Mouse (Mus musculus) liver, embryonic 16.5 days (tissue): ENCODE measurements around the gene Isl2. TPM values are rescaled to one million over a fixed set of nuclear protein-coding genes. Genes with fewer than 3 reads are reported as not detected.
A peak's percentile ranks its signal among the peaks of the same experiment; 100 is the strongest.

Source experiments
- ATAC-seq: fragments of 200-750 bp; cut with Nextera tagmentation; 2 replicates; pipeline ENCODE4 v1.8.0; 2017; ENCODE audit warnings: low read depth, mild to moderate bottlenecking, moderate number of reproducible peaks, moderate library complexity
- H3K27ac ChIP-seq: fragments of 300-500 bp; sonication (generic); 2 replicates; pipeline ENCODE4 v1.5.1; 2014; ENCODE audit warnings: mild to moderate bottlenecking, low read length
- H3K27me3 ChIP-seq: fragments of 300-500 bp; sonication (generic); 2 replicates; pipeline ENCODE4 v1.6.1; 2014; ENCODE audit warnings: low read depth, low read length, mixed read lengths; ENCODE audit not compliant: control insufficient read depth, insufficient read depth
- H3K36me3 ChIP-seq: fragments of 300-500 bp; sonication (generic); 2 replicates; pipeline ENCODE4 v1.6.1; 2014; ENCODE audit warnings: mild to moderate bottlenecking; ENCODE audit not compliant: control insufficient read depth, insufficient read depth
- H3K4me1 ChIP-seq: fragments of 300-500 bp; sonication (generic); 2 replicates; pipeline ENCODE4 v1.6.1; 2014; ENCODE audit warnings: low read depth, low read length, mixed read lengths; ENCODE audit not compliant: control insufficient read depth
- H3K4me2 ChIP-seq: fragments of 300-500 bp; sonication (generic); 2 replicates; pipeline ENCODE4 v1.6.1; 2014; ENCODE audit warnings: low read depth, low read length, mixed read lengths
- H3K4me3 ChIP-seq: fragments of 300-500 bp; sonication (generic); 2 replicates; pipeline ENCODE4 v1.5.1; 2014; ENCODE audit warnings: low read depth, mild to moderate bottlenecking, low read length
- H3K9ac ChIP-seq: fragments of 300-500 bp; sonication (generic); 2 replicates; pipeline ENCODE4 v1.6.1; 2014; ENCODE audit warnings: low read depth, low read length
- H3K9me3 ChIP-seq: fragments of 300-500 bp; sonication (generic); replicated peaks from 2 replicates; pipeline ENCODE4 v1.6.1; 2016; ENCODE audit warnings: low read length; ENCODE audit not compliant: control insufficient read depth
- WGBS: fragments of 180-500 bp; shearing (Covaris S2); extraction: QIAGEN DNeasy Blood & Tissue Kit; methylation state at CpG from one replicate; pipeline ENCODE4 v1.1.7; 2014; ENCODE audit not compliant: insufficient replicate concordance; 5-methylcytosine and 5-hydroxymethylcytosine counted together
- polyA plus RNA-seq: library from polyadenylated mRNA; unstranded; fragments of >200 nt; fragmentation: Nextera tagmentation; extraction: Ambion mirVana; gene quantifications from 2 replicates; pipeline ENCODE4 v1.2.1, GENCODE M21; 2015

Gene Isl2
- polyA plus RNA-seq: 0.06 and 0.22 TPM in 2 replicates

- no peak within 1 kb of the TSS for H3K4me2 ChIP-seq
These were observed at the start of gene Isl2 for GRCm38 (mm10) chr9:55538377-55538776. Isl2 (plus strand) TSS chr9:55538672.

GRCm38 (mm10) chr9:55507922-55508321 lies 30.6 kb upstream of the Isl2 start:
- 68% methylated on average over 3 of the region's 3 CpGs for WGBS
- no peak overlapping the region for H3K27ac ChIP-seq
- no peak overlapping the region for H3K4me3 ChIP-seq
- no peak overlapping the region for H3K4me2 ChIP-seq
- no peak overlapping the region for H3K9ac ChIP-seq
- no peak for ATAC-seq
- no peaks in the 10 kb centered on the region for H3K27me3 ChIP-seq
- H3K36me3 ChIP-seq: no peaks in the 10 kb centered on the region
- H3K4me1 ChIP-seq: peaks cover 17% of the 10 kb centered on the region
- no peaks in the 10 kb centered on the region for H3K9me3 ChIP-seq

More at GRCm38 (mm10) chr9:55538377-55538776, at the start of gene Isl2:
- 18% methylated on average over 4 of the region's 4 CpGs for WGBS
- Histone ChIP-seq H3K9me3 (no peaks in the 10 kb centered on the region), H3K27ac (no peak within 1 kb of the TSS), H3K9ac (no peak within 1 kb of the TSS), H3K4me3 (no peak within 1 kb of the TSS), H3K27me3 (peaks cover 73% of the 10 kb centered on the region), H3K36me3 (no peaks in the 10 kb centered on the region), H3K4me1 (peaks cover 11% of the 10 kb centered on the region)
- ATAC-seq: no peak

- 72% methylated on average over 4 of the region's 4 CpGs for WGBS
- Histone ChIP-seq H3K9me3 (no peaks in the 10 kb centered on the region), H3K4me3 (no peak overlapping the region), H3K36me3 (no peaks in the 10 kb centered on the region), H3K4me2 (no peak overlapping the region), H3K9ac (no peak overlapping the region), H3K4me1 (peaks cover 17% of the 10 kb centered on the region), H3K27me3 (no peaks in the 10 kb centered on the region), H3K27ac (no peak overlapping the region)
- no peak for ATAC-seq
These were observed 29.8 kb upstream of the Isl2 start for GRCm38 (mm10) chr9:55508701-55509100.

- H3K4me2 ChIP-seq: peak overlapping the region; percentile 33; the same call in 1 of the 2 replicates
- H3K36me3 ChIP-seq: no peaks in the 10 kb centered on the region
- H3K4me3 ChIP-seq: no peak overlapping the region
- ATAC-seq: no peak
- WGBS: 61% methylated on average over 1 of the region's 1 CpGs
- H3K27me3 ChIP-seq: no peaks in the 10 kb centered on the region
- H3K9me3 ChIP-seq: no peaks in the 10 kb centered on the region
- H3K27ac ChIP-seq: no peak overlapping the region
- H3K9ac ChIP-seq: no peak overlapping the region
- H3K4me1 ChIP-seq: peaks cover 17% of the 10 kb centered on the region
These were observed 28.7 kb upstream of the Isl2 start for GRCm38 (mm10) chr9:55509731-55510130.

- Histone ChIP-seq H3K36me3 (no peaks in the 10 kb centered on the region), H3K9me3 (no peaks in the 10 kb centered on the region), H3K4me1 (peaks cover 17% of the 10 kb centered on the region), H3K27me3 (no peaks in the 10 kb centered on the region; the same call in 1 of the 2 replicates), H3K27ac (no peak overlapping the region), H3K4me3 (peak overlapping the region; percentile 82), H3K4me2 (peak overlapping the region; percentile 95), H3K9ac (peak overlapping the region; percentile 90)
- WGBS: 70% methylated on average over 10 of the region's 10 CpGs
- ATAC-seq: no peak
These were observed 27.7 kb upstream of the Isl2 start for GRCm38 (mm10) chr9:55510651-55511235.

- under 1% methylated on average over 32 of the region's 32 CpGs for WGBS
- no peaks in the 10 kb centered on the region for H3K9me3 ChIP-seq
- peaks cover 17% of the 10 kb centered on the region for H3K4me1 ChIP-seq
- no peaks in the 10 kb centered on the region; the same call in 1 of the 2 replicates for H3K27me3 ChIP-seq
- peak; percentile 70 for ATAC-seq
- H3K27ac ChIP-seq: peak overlapping the region; percentile 92
- H3K4me3 ChIP-seq: peak overlapping the region; percentile 82
- H3K36me3 ChIP-seq: no peaks in the 10 kb centered on the region
- peak overlapping the region; percentile 95 for H3K4me2 ChIP-seq
- H3K9ac ChIP-seq: peak overlapping the region; percentile 90
These were observed 26.9 kb upstream of the Isl2 start for GRCm38 (mm10) chr9:55511521-55511993.

- peak; percentile 99 for ATAC-seq
- Histone ChIP-seq H3K9ac (peak within 1 kb of the TSS; percentile 90), H3K4me2 (peak within 1 kb of the TSS; percentile 95), H3K9me3 (no peaks in the 10 kb centered on the region), H3K27ac (peak within 1 kb of the TSS; percentile 92), H3K27me3 (no peaks in the 10 kb centered on the region; the same call in 1 of the 2 replicates), H3K36me3 (no peaks in the 10 kb centered on the region), H3K4me1 (peaks cover 17% of the 10 kb centered on the region), H3K4me3 (peak within 1 kb of the TSS; percentile 82)
- under 1% methylated on average over 47 of the region's 47 CpGs for WGBS
These were observed 26.4 kb upstream of the Isl2 start, which contains the start of gene Etfa for GRCm38 (mm10) chr9:55512027-55512543. Etfa (minus strand) TSS chr9:55512243.

- no peak for ATAC-seq
- WGBS: 41% methylated on average over 4 of the region's 4 CpGs
- Histone ChIP-seq H3K4me1 (no peaks in the 10 kb centered on the region), H3K27ac (no peak overlapping the region), H3K4me2 (no peak overlapping the region), H3K9ac (no peak overlapping the region), H3K27me3 (no peaks in the 10 kb centered on the region; the same call in 1 of the 2 replicates), H3K36me3 (no peaks in the 10 kb centered on the region), H3K4me3 (no peak overlapping the region), H3K9me3 (no peaks in the 10 kb centered on the region)
These were observed 12.8 kb upstream of the Isl2 start for GRCm38 (mm10) chr9:55525716-55526115.

GRCm38 (mm10) chr9:55535907-55536306 lies 2.6 kb upstream of the Isl2 start:
- H3K4me1 ChIP-seq: peaks cover 2% of the 10 kb centered on the region
- WGBS: 15% methylated on average over 3 of the region's 3 CpGs
- H3K27me3 ChIP-seq: peaks cover 48% of the 10 kb centered on the region
- no peaks in the 10 kb centered on the region for H3K9me3 ChIP-seq
- no peak overlapping the region for H3K27ac ChIP-seq
- no peaks in the 10 kb centered on the region for H3K36me3 ChIP-seq
- no peak for ATAC-seq
- no peak overlapping the region for H3K9ac ChIP-seq
- no peak overlapping the region for H3K4me3 ChIP-seq
- no peak overlapping the region for H3K4me2 ChIP-seq
